Mouse (Mus musculus): ENCODE measurements around the gene Ptprg. TPM values are rescaled to one million over a fixed set of nuclear protein-coding genes. Genes with fewer than 3 reads are reported as not detected.
"Not testable (repeated sequence)": the region's sequence is repeated elsewhere in the genome, so short reads cannot be mapped to it uniquely, and the experiment has no call there.

Ptprg gene
- polyA plus RNA-seq, 1 experiment from 2014 or later = 15.2 TPM

- not testable (repeated sequence) for H3K9ac ChIP-seq (ENCODE audit: low read depth, low read length); ATAC-seq (replicated peaks; ENCODE audit: insufficient number of reproducible peaks, low FRiP score, low TSS enrichment); H3K27ac ChIP-seq (ENCODE audit: low read depth, low read length); H3K4me1 ChIP-seq (ENCODE audit: control insufficient read depth, insufficient read depth, low read length); H3K36me3 ChIP-seq (ENCODE audit: control insufficient read depth, insufficient read depth, low read length); H3K4me3 ChIP-seq (ENCODE audit: low read depth, low read length); H3K4me2 ChIP-seq; H3K9me3 ChIP-seq (replicated peaks; ENCODE audit: control insufficient read depth, low read length); H3K27me3 ChIP-seq (ENCODE audit: control insufficient read depth, insufficient read depth, low read length)
- no CpG with 5 or more reads among the region's 1 CpGs for WGBS (ENCODE audit: insufficient replicate concordance)
Measured at GRCm38 (mm10) chr14:11964326-11964725, 411.0 kb downstream of the Ptprg start.

GRCm38 (mm10) chr14:11965878-11966277 is 412.5 kb downstream of the Ptprg start:
- H3K9ac ChIP-seq (ENCODE audit: low read depth, low read length) = no peak overlapping the region
- H3K4me3 ChIP-seq (ENCODE audit: low read depth, low read length) = no peak overlapping the region
- H3K36me3 ChIP-seq (ENCODE audit: control insufficient read depth, insufficient read depth, low read length) = no peaks in the 10 kb centered on the region
- H3K4me1 ChIP-seq (ENCODE audit: control insufficient read depth, insufficient read depth, low read length) = 0 out of 2 replicates have a peak, but pooled peaks cover 2% of the 10 kb centered on the region
- H3K4me2 ChIP-seq = no peak overlapping the region
- no peaks in the 10 kb centered on the region for H3K27me3 ChIP-seq (ENCODE audit: control insufficient read depth, insufficient read depth, low read length)
- no peak overlapping the region for H3K27ac ChIP-seq (ENCODE audit: low read depth, low read length)
- H3K9me3 ChIP-seq (replicated peaks; ENCODE audit: control insufficient read depth, low read length) = no peaks in the 10 kb centered on the region
- no peak for ATAC-seq (replicated peaks; ENCODE audit: insufficient number of reproducible peaks, low FRiP score, low TSS enrichment)
- 71% methylated on average over 5 of the region's 5 CpGs for WGBS (ENCODE audit: insufficient replicate concordance)

GRCm38 (mm10) chr14:11981764-11982163 is 428.4 kb downstream of the Ptprg start:
- 57% methylated on average over 4 of the region's 4 CpGs for WGBS (ENCODE audit: insufficient replicate concordance)

GRCm38 (mm10) chr14:11983031-11983430 is 429.7 kb downstream of the Ptprg start:
- Histone ChIP-seq H3K36me3 (ENCODE audit: control insufficient read depth, insufficient read depth, low read length) (no peaks in the 10 kb centered on the region), H3K9me3 (replicated peaks; ENCODE audit: control insufficient read depth, low read length) (no peaks in the 10 kb centered on the region), H3K4me1 (ENCODE audit: control insufficient read depth, insufficient read depth, low read length) (peaks cover 6% of the 10 kb centered on the region; the same call in 1 of the 2 replicates), H3K4me2 (no peak overlapping the region), H3K27ac (ENCODE audit: low read depth, low read length) (no peak overlapping the region), H3K9ac (ENCODE audit: low read depth, low read length) (no peak overlapping the region), H3K27me3 (ENCODE audit: control insufficient read depth, insufficient read depth, low read length) (no peaks in the 10 kb centered on the region), H3K4me3 (ENCODE audit: low read depth, low read length) (no peak overlapping the region)
- 78% methylated on average over 9 of the region's 9 CpGs for WGBS (ENCODE audit: insufficient replicate concordance)
- ATAC-seq (replicated peaks; ENCODE audit: insufficient number of reproducible peaks, low FRiP score, low TSS enrichment) = no peak

More at GRCm38 (mm10) chr14:11981764-11982163, 428.4 kb downstream of the Ptprg start:
- H3K4me2 ChIP-seq = no peak overlapping the region
- no peaks in the 10 kb centered on the region for H3K9me3 ChIP-seq (replicated peaks; ENCODE audit: control insufficient read depth, low read length)
- no peak overlapping the region for H3K9ac ChIP-seq (ENCODE audit: low read depth, low read length)
- H3K27ac ChIP-seq (ENCODE audit: low read depth, low read length) = no peak overlapping the region
- H3K27me3 ChIP-seq (ENCODE audit: control insufficient read depth, insufficient read depth, low read length) = no peaks in the 10 kb centered on the region
- H3K4me3 ChIP-seq (ENCODE audit: low read depth, low read length) = no peak overlapping the region
- no peaks in the 10 kb centered on the region for H3K36me3 ChIP-seq (ENCODE audit: control insufficient read depth, insufficient read depth, low read length)
- H3K4me1 ChIP-seq (ENCODE audit: control insufficient read depth, insufficient read depth, low read length) = peaks cover 6% of the 10 kb centered on the region; the same call in 1 of the 2 replicates
- ATAC-seq (replicated peaks; ENCODE audit: insufficient number of reproducible peaks, low FRiP score, low TSS enrichment) = no peak

GRCm38 (mm10) chr14:11984086-11984485 is 430.8 kb downstream of the Ptprg start:
- no peak for ATAC-seq (replicated peaks; ENCODE audit: insufficient number of reproducible peaks, low FRiP score, low TSS enrichment)
- no peaks in the 10 kb centered on the region for H3K9me3 ChIP-seq (replicated peaks; ENCODE audit: control insufficient read depth, low read length)
- no peak overlapping the region for H3K9ac ChIP-seq (ENCODE audit: low read depth, low read length)
- H3K4me3 ChIP-seq (ENCODE audit: low read depth, low read length) = no peak overlapping the region
- WGBS (ENCODE audit: insufficient replicate concordance) = 29% methylated on average over 3 of the region's 3 CpGs
- H3K36me3 ChIP-seq (ENCODE audit: control insufficient read depth, insufficient read depth, low read length) = no peaks in the 10 kb centered on the region
- H3K4me1 ChIP-seq (ENCODE audit: control insufficient read depth, insufficient read depth, low read length) = peaks cover 6% of the 10 kb centered on the region; the same call in 1 of the 2 replicates
- H3K27ac ChIP-seq (ENCODE audit: low read depth, low read length) = no peak overlapping the region
- no peaks in the 10 kb centered on the region for H3K27me3 ChIP-seq (ENCODE audit: control insufficient read depth, insufficient read depth, low read length)
- no peak overlapping the region for H3K4me2 ChIP-seq

GRCm38 (mm10) chr14:11988975-11989374 is 435.6 kb downstream of the Ptprg start:
- Histone ChIP-seq H3K9me3 (replicated peaks; ENCODE audit: control insufficient read depth, low read length) (no peaks in the 10 kb centered on the region), H3K27me3 (ENCODE audit: control insufficient read depth, insufficient read depth, low read length) (no peaks in the 10 kb centered on the region), H3K36me3 (ENCODE audit: control insufficient read depth, insufficient read depth, low read length) (no peaks in the 10 kb centered on the region), H3K9ac (ENCODE audit: low read depth, low read length) (no peak overlapping the region), H3K27ac (ENCODE audit: low read depth, low read length) (no peak overlapping the region), H3K4me2 (no peak overlapping the region), H3K4me1 (ENCODE audit: control insufficient read depth, insufficient read depth, low read length) (peaks cover 2% of the 10 kb centered on the region; the same call in 1 of the 2 replicates), H3K4me3 (ENCODE audit: low read depth, low read length) (no peak overlapping the region)
- 59% methylated on average over 2 of the region's 2 CpGs for whole genome bisulfite sequencing (ENCODE audit: insufficient replicate concordance)
- ATAC-seq (replicated peaks; ENCODE audit: insufficient number of reproducible peaks, low FRiP score, low TSS enrichment) = no peak

GRCm38 (mm10) chr14:11991151-11991550 is 437.8 kb downstream of the Ptprg start:
- no peak overlapping the region for H3K4me3 ChIP-seq (ENCODE audit: low read depth, low read length)
- ATAC-seq (replicated peaks; ENCODE audit: insufficient number of reproducible peaks, low FRiP score, low TSS enrichment) = no peak
- no peaks in the 10 kb centered on the region for H3K36me3 ChIP-seq (ENCODE audit: control insufficient read depth, insufficient read depth, low read length)
- H3K4me2 ChIP-seq = no peak overlapping the region
- no peaks in the 10 kb centered on the region for H3K4me1 ChIP-seq (ENCODE audit: control insufficient read depth, insufficient read depth, low read length)
- H3K9me3 ChIP-seq (replicated peaks; ENCODE audit: control insufficient read depth, low read length) = no peaks in the 10 kb centered on the region
- no peak overlapping the region for H3K27ac ChIP-seq (ENCODE audit: low read depth, low read length)
- H3K27me3 ChIP-seq (ENCODE audit: control insufficient read depth, insufficient read depth, low read length) = no peaks in the 10 kb centered on the region
- WGBS (ENCODE audit: insufficient replicate concordance) = 72% methylated on average over 2 of the region's 2 CpGs
- H3K9ac ChIP-seq (ENCODE audit: low read depth, low read length) = no peak overlapping the region

- WGBS (ENCODE audit: insufficient replicate concordance) = 79% methylated on average over 4 of the region's 4 CpGs
Measured at GRCm38 (mm10) chr14:11992111-11992510, 438.8 kb downstream of the Ptprg start.

GRCm38 (mm10) chr14:11992534-11992933 is 439.2 kb downstream of the Ptprg start:
- Histone ChIP-seq H3K36me3 (ENCODE audit: control insufficient read depth, insufficient read depth, low read length) (no peaks in the 10 kb centered on the region), H3K27ac (ENCODE audit: low read depth, low read length) (no peak overlapping the region), H3K9me3 (replicated peaks; ENCODE audit: control insufficient read depth, low read length) (no peaks in the 10 kb centered on the region), H3K27me3 (ENCODE audit: control insufficient read depth, insufficient read depth, low read length) (no peaks in the 10 kb centered on the region), H3K4me2 (no peak overlapping the region), H3K4me1 (ENCODE audit: control insufficient read depth, insufficient read depth, low read length) (no peaks in the 10 kb centered on the region), H3K4me3 (ENCODE audit: low read depth, low read length) (no peak overlapping the region), H3K9ac (ENCODE audit: low read depth, low read length) (no peak overlapping the region)
- no peak for ATAC-seq (replicated peaks; ENCODE audit: insufficient number of reproducible peaks, low FRiP score, low TSS enrichment)
- WGBS (ENCODE audit: insufficient replicate concordance) = 81% methylated on average over 6 of the region's 6 CpGs

More at GRCm38 (mm10) chr14:11992111-11992510, 438.8 kb downstream of the Ptprg start:
- no peaks in the 10 kb centered on the region for H3K36me3 ChIP-seq (ENCODE audit: control insufficient read depth, insufficient read depth, low read length)
- no peak for ATAC-seq (replicated peaks; ENCODE audit: insufficient number of reproducible peaks, low FRiP score, low TSS enrichment)
- no peak overlapping the region for H3K4me3 ChIP-seq (ENCODE audit: low read depth, low read length)
- H3K9me3 ChIP-seq (replicated peaks; ENCODE audit: control insufficient read depth, low read length) = no peaks in the 10 kb centered on the region
- H3K9ac ChIP-seq (ENCODE audit: low read depth, low read length) = no peak overlapping the region
- H3K4me2 ChIP-seq = no peak overlapping the region
- H3K4me1 ChIP-seq (ENCODE audit: control insufficient read depth, insufficient read depth, low read length) = no peaks in the 10 kb centered on the region
- H3K27me3 ChIP-seq (ENCODE audit: control insufficient read depth, insufficient read depth, low read length) = no peaks in the 10 kb centered on the region
- no peak overlapping the region for H3K27ac ChIP-seq (ENCODE audit: low read depth, low read length)
